Mouse (Mus musculus): ENCODE results near the gene Rabgap1l. TPM values are rescaled to one million over a fixed set of nuclear protein-coding genes. Genes with fewer than 3 reads are reported as not detected.

Rabgap1l gene
- polyA plus RNA-seq, 1 experiment from 2014 or later: 93.4 TPM

GRCm38 (mm10) chr1:160351880-160352234, 441.2 kb downstream of the Rabgap1l start:
- no peaks in the 10 kb centered on the region for H3K9me3 ChIP-seq (replicated peaks; ENCODE audit: control insufficient read depth, low read length)
- peak overlapping the region; percentile 49 for H3K4me3 ChIP-seq (ENCODE audit: low read length)
- no peaks in the 10 kb centered on the region for H3K27me3 ChIP-seq (ENCODE audit: control insufficient read depth, insufficient read depth, low read length)
- H3K4me1 ChIP-seq (ENCODE audit: control insufficient read depth, insufficient read depth, low read length): peaks cover 12% of the 10 kb centered on the region
- peak; percentile 76 for ATAC-seq (replicated peaks; ENCODE audit: extremely low read depth, insufficient read depth, low FRiP score)
- no peaks in the 10 kb centered on the region for H3K36me3 ChIP-seq (ENCODE audit: control insufficient read depth, insufficient read depth)
- H3K9ac ChIP-seq (ENCODE audit: low read length): peak overlapping the region; percentile 69
- 2% methylated on average over 10 of the region's 10 CpGs for WGBS
- peak overlapping the region; percentile 71 for H3K4me2 ChIP-seq (ENCODE audit: low read depth, low read length)
- peak overlapping the region; percentile 54 for H3K27ac ChIP-seq (ENCODE audit: low read length)

DNA sequence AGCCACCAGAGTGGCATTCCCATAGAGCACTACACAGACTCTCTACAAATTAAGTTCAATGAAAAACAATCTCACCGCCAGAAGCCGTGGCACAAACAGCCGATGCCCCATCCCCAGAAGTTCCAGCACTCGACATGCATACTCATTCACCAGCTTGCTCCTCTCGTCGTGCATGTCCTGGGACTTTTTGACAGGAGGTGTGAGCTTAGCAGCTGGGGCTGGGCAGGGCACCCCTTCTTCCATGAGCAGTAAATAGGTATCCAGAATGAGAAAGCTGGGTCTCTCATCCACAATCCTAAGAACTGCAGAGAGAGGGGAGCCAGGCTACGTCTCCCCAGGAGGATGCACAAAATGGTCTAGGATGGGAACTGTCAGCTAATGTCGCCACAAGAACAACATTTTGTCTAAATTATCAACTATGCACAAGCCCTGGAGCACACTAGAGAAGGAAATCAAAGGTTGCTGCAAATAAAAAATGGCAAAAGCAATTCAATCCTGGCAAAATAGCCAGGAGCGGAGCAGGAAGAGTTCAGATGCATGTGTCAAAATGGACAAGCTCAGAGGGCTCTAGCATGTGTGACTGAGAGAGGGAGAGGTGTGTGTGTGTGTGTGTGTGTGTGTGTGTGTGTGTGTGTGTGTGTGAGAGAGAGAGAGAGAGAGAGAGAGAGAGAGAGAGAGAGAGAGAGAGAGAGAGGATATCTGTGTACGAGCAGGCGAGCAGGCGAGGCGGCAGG, 441.7 kb downstream of the Rabgap1l start:
- H3K9me3 ChIP-seq (replicated peaks; ENCODE audit: control insufficient read depth, low read length): no peaks in the 10 kb centered on the region
- 23% methylated on average over 13 of the region's 13 CpGs for WGBS
- H3K36me3 ChIP-seq (ENCODE audit: control insufficient read depth, insufficient read depth): no peaks in the 10 kb centered on the region
- no peaks in the 10 kb centered on the region for H3K27me3 ChIP-seq (ENCODE audit: control insufficient read depth, insufficient read depth, low read length)
- ATAC-seq (replicated peaks; ENCODE audit: extremely low read depth, insufficient read depth, low FRiP score): no peak
- H3K4me3 ChIP-seq (ENCODE audit: low read length): peak overlapping the region; percentile 49
- H3K4me1 ChIP-seq (ENCODE audit: control insufficient read depth, insufficient read depth, low read length): peaks cover 12% of the 10 kb centered on the region
- peak overlapping the region; percentile 54 for H3K27ac ChIP-seq (ENCODE audit: low read length)
- peak overlapping the region; percentile 69 for H3K9ac ChIP-seq (ENCODE audit: low read length)
- H3K4me2 ChIP-seq (ENCODE audit: low read depth, low read length): peak overlapping the region; percentile 71

GRCm38 (mm10) chr1:160340653-160341052, 452.4 kb downstream of the Rabgap1l start:
- H3K4me2 ChIP-seq (ENCODE audit: low read depth, low read length): no peak overlapping the region
- 83% methylated on average over 2 of the region's 2 CpGs for WGBS
- H3K9me3 ChIP-seq (replicated peaks; ENCODE audit: control insufficient read depth, low read length): no peaks in the 10 kb centered on the region
- H3K4me1 ChIP-seq (ENCODE audit: control insufficient read depth, insufficient read depth, low read length): no peaks in the 10 kb centered on the region
- no peaks in the 10 kb centered on the region for H3K27me3 ChIP-seq (ENCODE audit: control insufficient read depth, insufficient read depth, low read length)
- no peak overlapping the region for H3K9ac ChIP-seq (ENCODE audit: low read length)
- no peak overlapping the region for H3K27ac ChIP-seq (ENCODE audit: low read length)
- H3K4me3 ChIP-seq (ENCODE audit: low read length): no peak overlapping the region
- no peak for ATAC-seq (replicated peaks; ENCODE audit: extremely low read depth, insufficient read depth, low FRiP score)
- peaks cover 2% of the 10 kb centered on the region; the same call in 1 of the 2 replicates for H3K36me3 ChIP-seq (ENCODE audit: control insufficient read depth, insufficient read depth)

- H3K27ac ChIP-seq (ENCODE audit: low read length): no peak overlapping the region
Measured at GRCm38 (mm10) chr1:160339374-160339773, 453.6 kb downstream of the Rabgap1l start.

DNA sequence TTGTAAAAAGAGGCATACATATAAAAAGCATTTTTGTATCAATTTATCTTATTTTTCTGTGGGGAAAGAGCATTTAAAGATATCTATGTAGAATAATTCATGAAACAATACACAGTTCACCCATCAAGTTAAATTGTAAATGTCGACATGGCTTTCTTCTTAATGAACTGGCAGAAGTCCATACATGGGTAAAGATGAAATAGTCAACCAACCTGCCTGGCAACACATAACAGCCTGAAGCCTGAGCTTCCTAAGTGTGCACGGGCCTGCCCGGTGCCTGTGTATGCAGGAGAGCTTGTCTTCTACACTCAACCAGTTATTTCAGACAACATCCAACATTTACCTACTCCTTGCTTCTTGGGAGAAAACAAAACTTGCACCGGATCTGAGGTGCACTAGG, 458.2 kb downstream of the Rabgap1l start:
- Histone ChIP-seq H3K27ac (ENCODE audit: low read length) (no peak overlapping the region), H3K4me3 (ENCODE audit: low read length) (no peak overlapping the region), H3K4me1 (ENCODE audit: control insufficient read depth, insufficient read depth, low read length) (peaks cover 2% of the 10 kb centered on the region; the same call in 1 of the 2 replicates), H3K27me3 (ENCODE audit: control insufficient read depth, insufficient read depth, low read length) (no peaks in the 10 kb centered on the region), H3K9me3 (replicated peaks; ENCODE audit: control insufficient read depth, low read length) (no peaks in the 10 kb centered on the region), H3K9ac (ENCODE audit: low read length) (no peak overlapping the region), H3K36me3 (ENCODE audit: control insufficient read depth, insufficient read depth) (0 out of 2 replicates have a peak, but pooled peaks cover 2% of the 10 kb centered on the region), H3K4me2 (ENCODE audit: low read depth, low read length) (no peak overlapping the region)
- no peak for ATAC-seq (replicated peaks; ENCODE audit: extremely low read depth, insufficient read depth, low FRiP score)
- WGBS: 85% methylated on average over 4 of the region's 4 CpGs

More at GRCm38 (mm10) chr1:160339374-160339773, 453.6 kb downstream of the Rabgap1l start:
- WGBS: 61% methylated on average over 4 of the region's 4 CpGs
- H3K4me1 ChIP-seq (ENCODE audit: control insufficient read depth, insufficient read depth, low read length): no peaks in the 10 kb centered on the region
- peaks cover 2% of the 10 kb centered on the region; the same call in 1 of the 2 replicates for H3K36me3 ChIP-seq (ENCODE audit: control insufficient read depth, insufficient read depth)
- no peaks in the 10 kb centered on the region for H3K27me3 ChIP-seq (ENCODE audit: control insufficient read depth, insufficient read depth, low read length)
- no peak overlapping the region for H3K9ac ChIP-seq (ENCODE audit: low read length)
- ATAC-seq (replicated peaks; ENCODE audit: extremely low read depth, insufficient read depth, low FRiP score): no peak
- no peaks in the 10 kb centered on the region for H3K9me3 ChIP-seq (replicated peaks; ENCODE audit: control insufficient read depth, low read length)
- H3K4me3 ChIP-seq (ENCODE audit: low read length): no peak overlapping the region
- H3K4me2 ChIP-seq (ENCODE audit: low read depth, low read length): no peak overlapping the region

DNA sequence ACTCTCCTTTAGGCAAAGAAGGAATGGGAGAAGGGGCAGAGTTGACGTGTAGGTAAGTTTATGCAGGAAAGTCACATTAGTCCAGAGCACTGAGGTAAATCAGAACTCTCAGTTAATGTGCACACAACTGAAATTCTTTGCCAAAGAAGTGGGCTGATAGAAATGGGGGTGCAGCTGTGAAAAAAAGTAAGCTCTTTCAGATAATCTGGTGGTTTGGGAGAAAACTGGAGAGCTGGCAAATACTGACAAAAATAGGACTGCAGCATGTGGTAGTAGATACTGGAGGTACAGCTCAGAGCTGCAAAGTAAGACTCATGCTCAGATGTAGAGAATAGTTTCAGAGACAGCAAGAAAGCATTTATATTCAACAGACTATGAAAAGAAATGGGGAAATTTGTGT, 462.2 kb downstream of the Rabgap1l start:
- H3K4me2 ChIP-seq (ENCODE audit: low read depth, low read length): no peak overlapping the region
- WGBS: 56% methylated on average over 1 of the region's 1 CpGs

DNA sequence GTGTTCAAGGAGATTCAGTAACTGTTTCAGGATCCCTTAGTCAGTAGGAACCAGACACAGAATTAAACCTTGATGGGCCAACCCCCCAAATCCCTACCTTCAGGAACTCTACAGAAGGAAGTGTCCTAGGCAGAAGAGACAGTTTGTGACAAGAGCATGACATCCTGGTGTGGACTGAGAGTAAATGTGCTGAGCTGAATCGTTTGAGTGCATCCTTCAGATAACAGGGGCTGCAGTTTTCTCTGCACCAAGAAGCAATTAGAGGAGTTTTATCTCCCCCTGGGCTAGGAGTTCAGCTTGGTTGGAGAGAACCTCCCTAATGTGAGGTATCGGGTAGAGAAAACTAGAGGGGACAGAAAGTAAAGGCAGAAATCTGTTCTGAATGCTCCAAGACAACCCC, 462.8 kb downstream of the Rabgap1l start:
- 44% methylated on average over 2 of the region's 2 CpGs for WGBS
- Histone ChIP-seq H3K4me3 (ENCODE audit: low read length) (no peak overlapping the region), H3K9ac (ENCODE audit: low read length) (no peak overlapping the region), H3K9me3 (replicated peaks; ENCODE audit: control insufficient read depth, low read length) (no peaks in the 10 kb centered on the region), H3K27ac (ENCODE audit: low read length) (no peak overlapping the region), H3K36me3 (ENCODE audit: control insufficient read depth, insufficient read depth) (no peaks in the 10 kb centered on the region), H3K27me3 (ENCODE audit: control insufficient read depth, insufficient read depth, low read length) (no peaks in the 10 kb centered on the region), H3K4me2 (ENCODE audit: low read depth, low read length) (no peak overlapping the region), H3K4me1 (ENCODE audit: control insufficient read depth, insufficient read depth, low read length) (peaks cover 8% of the 10 kb centered on the region)
- no peak for ATAC-seq (replicated peaks; ENCODE audit: extremely low read depth, insufficient read depth, low FRiP score)

More for the DNA sequence above, 462.2 kb downstream of the Rabgap1l start:
- Histone ChIP-seq H3K27ac (ENCODE audit: low read length) (no peak overlapping the region), H3K4me1 (ENCODE audit: control insufficient read depth, insufficient read depth, low read length) (peaks cover 2% of the 10 kb centered on the region), H3K36me3 (ENCODE audit: control insufficient read depth, insufficient read depth) (no peaks in the 10 kb centered on the region), H3K4me3 (ENCODE audit: low read length) (no peak overlapping the region), H3K27me3 (ENCODE audit: control insufficient read depth, insufficient read depth, low read length) (no peaks in the 10 kb centered on the region), H3K9ac (ENCODE audit: low read length) (no peak overlapping the region), H3K9me3 (replicated peaks; ENCODE audit: control insufficient read depth, low read length) (no peaks in the 10 kb centered on the region)
- no peak for ATAC-seq (replicated peaks; ENCODE audit: extremely low read depth, insufficient read depth, low FRiP score)

DNA sequence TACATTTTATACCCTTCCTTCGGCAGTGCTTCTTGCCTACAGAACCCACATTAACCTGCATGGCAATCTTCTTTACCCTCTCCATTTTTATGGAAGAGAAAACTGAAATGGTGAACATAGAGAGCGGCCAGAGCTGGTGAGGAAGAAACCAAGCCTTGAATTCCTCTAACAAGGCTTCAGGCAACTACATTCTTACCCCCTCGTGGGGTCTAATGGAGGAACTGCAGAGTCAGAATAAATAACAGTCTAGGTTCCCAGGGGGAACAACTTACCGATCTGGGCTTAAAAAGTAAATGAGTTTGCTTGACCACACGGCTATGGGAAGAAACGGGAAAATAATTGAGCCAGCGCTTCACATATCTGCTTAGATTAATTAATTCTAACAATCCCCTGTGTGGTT, 463.2 kb downstream of the Rabgap1l start:
- no peak overlapping the region for H3K4me3 ChIP-seq (ENCODE audit: low read length)
- H3K9ac ChIP-seq (ENCODE audit: low read length): no peak overlapping the region
- H3K36me3 ChIP-seq (ENCODE audit: control insufficient read depth, insufficient read depth): no peaks in the 10 kb centered on the region
- 66% methylated on average over 7 of the region's 7 CpGs for WGBS
- peaks cover 9% of the 10 kb centered on the region for H3K4me1 ChIP-seq (ENCODE audit: control insufficient read depth, insufficient read depth, low read length)
- ATAC-seq (replicated peaks; ENCODE audit: extremely low read depth, insufficient read depth, low FRiP score): no peak
- no peaks in the 10 kb centered on the region for H3K27me3 ChIP-seq (ENCODE audit: control insufficient read depth, insufficient read depth, low read length)
- H3K9me3 ChIP-seq (replicated peaks; ENCODE audit: control insufficient read depth, low read length): no peaks in the 10 kb centered on the region
- H3K27ac ChIP-seq (ENCODE audit: low read length): no peak overlapping the region
- H3K4me2 ChIP-seq (ENCODE audit: low read depth, low read length): no peak overlapping the region

GRCm38 (mm10) chr1:160327531-160327930, 465.5 kb downstream of the Rabgap1l start:
- ATAC-seq (replicated peaks; ENCODE audit: extremely low read depth, insufficient read depth, low FRiP score): no peak
- no peaks in the 10 kb centered on the region for H3K9me3 ChIP-seq (replicated peaks; ENCODE audit: control insufficient read depth, low read length)
- 62% methylated on average over 1 of the region's 1 CpGs for WGBS
- peaks cover 9% of the 10 kb centered on the region for H3K4me1 ChIP-seq (ENCODE audit: control insufficient read depth, insufficient read depth, low read length)
- no peak overlapping the region for H3K4me2 ChIP-seq (ENCODE audit: low read depth, low read length)
- H3K36me3 ChIP-seq (ENCODE audit: control insufficient read depth, insufficient read depth): no peaks in the 10 kb centered on the region
- H3K9ac ChIP-seq (ENCODE audit: low read length): no peak overlapping the region
- no peaks in the 10 kb centered on the region for H3K27me3 ChIP-seq (ENCODE audit: control insufficient read depth, insufficient read depth, low read length)
- H3K4me3 ChIP-seq (ENCODE audit: low read length): no peak overlapping the region
- H3K27ac ChIP-seq (ENCODE audit: low read length): no peak overlapping the region

All from heart, embryonic 16.5 days (tissue).